Mouse (Mus musculus): ENCODE results near the gene Ptprr.

- TF ChIP-seq POLR2A (IDR thresholded peaks at IDR 0.05; ENCODE audit: control insufficient read depth, extremely low read depth, insufficient read depth, low read length, poor library complexity) (no peak), CTCF (IDR thresholded peaks at IDR 0.05; ENCODE audit: borderline replicate concordance, control insufficient read depth, extremely low read depth, insufficient read depth, low read length, poor library complexity) (no peak)
These were observed 279.8 kb downstream of the Ptprr start for GRCm38 (mm10) chr10:116297854-116298253.

Data from thymus, adult 2 months (tissue).